Mouse (Mus musculus): Measurements from ENCODE around the gene Nos1.

- no peak for TF ChIP-seq EP300 (IDR thresholded peaks at IDR 0.05; ENCODE audit: low read depth)
- no peak for TF ChIP-seq CTCF (IDR thresholded peaks at IDR 0.05; ENCODE audit: low read depth)
These were observed 113.2 kb downstream of the Nos1 start for GRCm38 (mm10) chr5:117894050-117894449.

All from heart, postnatal 0 days (tissue).